Mouse (Mus musculus) E14TG2a.4 (cell line): Measurements from ENCODE around the gene Rnasek.

ENCODE experiments used
- H3K27me3 ChIP-seq: 2 replicates; pipeline ENCODE4 v1.6.1; 2014; ENCODE audit warnings: low read length, control low read depth; ENCODE audit not compliant: insufficient read depth
- H3K36me3 ChIP-seq: 2 replicates; pipeline ENCODE4 v1.6.1; 2014; ENCODE audit warnings: low read length, control low read depth; ENCODE audit not compliant: insufficient read depth
- H3K4me1 ChIP-seq: replicated peaks from 2 replicates; pipeline ENCODE4 v1.6.1; 2014; ENCODE audit warnings: low read depth, low read length, control low read depth
- H3K4me3 ChIP-seq: replicated peaks from 2 replicates; pipeline ENCODE4 v1.5.1; 2014; ENCODE audit warnings: mild to moderate bottlenecking, low read length
- H3K9me3 ChIP-seq: 2 replicates; pipeline ENCODE4 v1.6.1; 2014; ENCODE audit warnings: low read length, control low read depth
- CTCF ChIP-seq: conservative IDR thresholded peaks from 2 replicates; pipeline ENCODE4 v1.5.1; 2014; ENCODE audit warnings: low read length
- NANOG ChIP-seq: IDR thresholded peaks from 2 replicates; pipeline ENCODE4 v1.6.1; 2014; ENCODE audit warnings: borderline replicate concordance, low read length, mixed read lengths
- POU5F1 ChIP-seq: IDR thresholded peaks from 2 replicates; pipeline ENCODE4 v1.6.1; 2014; ENCODE audit warnings: low read length, borderline replicate concordance

Gene Rnasek

GRCm38 (mm10) chr11:70232546-70232945, 7.1 kb downstream of the Rnasek start:
- Histone ChIP-seq H3K36me3 (peaks cover 27% of the 10 kb centered on the region), H3K4me1 (peaks cover 95% of the 10 kb centered on the region), H3K27me3 (peaks cover 28% of the 10 kb centered on the region), H3K4me3 (peak overlapping the region; percentile 73), H3K9me3 (no peaks in the 10 kb centered on the region)
- TF ChIP-seq CTCF (no peak), NANOG (no peak), POU5F1 (no peak)

- Histone ChIP-seq H3K9me3 (no peaks in the 10 kb centered on the region), H3K4me3 (peak overlapping the region; percentile 79), H3K27me3 (peaks cover 50% of the 10 kb centered on the region), H3K4me1 (peaks cover 98% of the 10 kb centered on the region), H3K36me3 (peaks cover 12% of the 10 kb centered on the region)
- TF ChIP-seq POU5F1 (no peak), CTCF (peak; percentile 83), NANOG (no peak)
Observed at GRCm38 (mm10) chr11:70230239-70230727, 9.4 kb downstream of the Rnasek start.

- no peaks in the 10 kb centered on the region for H3K9me3 ChIP-seq
- H3K36me3 ChIP-seq, result peaks cover 12% of the 10 kb centered on the region
- peaks cover 59% of the 10 kb centered on the region for H3K27me3 ChIP-seq
- no peak for TF ChIP-seq NANOG
- TF ChIP-seq POU5F1, result no peak
- no peak for TF ChIP-seq CTCF
- peak within 1 kb of the TSS; percentile 79 for H3K4me3 ChIP-seq
- peaks cover 92% of the 10 kb centered on the region for H3K4me1 ChIP-seq
Observed at GRCm38 (mm10) chr11:70229260-70230010, 10.2 kb downstream of the Rnasek start, which contains the start of gene Bcl6b. Gene Bcl6b (minus strand): TSS chr11:70229798.

- peaks cover 65% of the 10 kb centered on the region for H3K27me3 ChIP-seq
Observed at GRCm38 (mm10) chr11:70228828-70229227, 10.8 kb downstream of the Rnasek start.

GRCm38 (mm10) chr11:70227661-70228245, 11.9 kb downstream of the Rnasek start:
- Histone ChIP-seq H3K36me3 (peaks cover 22% of the 10 kb centered on the region), H3K4me3 (0 out of 2 replicates have a peak overlapping the region, but pooled peaks have one; percentile 79), H3K4me1 (peaks cover 88% of the 10 kb centered on the region), H3K9me3 (no peaks in the 10 kb centered on the region), H3K27me3 (peaks cover 70% of the 10 kb centered on the region)
- TF ChIP-seq POU5F1 (no peak), CTCF (no peak), NANOG (no peak)

More at GRCm38 (mm10) chr11:70228828-70229227, 10.8 kb downstream of the Rnasek start:
- Histone ChIP-seq H3K9me3 (no peaks in the 10 kb centered on the region), H3K36me3 (peaks cover 15% of the 10 kb centered on the region), H3K4me1 (peaks cover 90% of the 10 kb centered on the region), H3K4me3 (peak overlapping the region; percentile 79)
- TF ChIP-seq CTCF (no peak), POU5F1 (no peak), NANOG (no peak)

GRCm38 (mm10) chr11:70227126-70227525, 12.5 kb downstream of the Rnasek start:
- no peaks in the 10 kb centered on the region for H3K9me3 ChIP-seq
- H3K4me1 ChIP-seq, result peaks cover 88% of the 10 kb centered on the region
- H3K27me3 ChIP-seq, result peaks cover 73% of the 10 kb centered on the region
- H3K36me3 ChIP-seq, result peaks cover 25% of the 10 kb centered on the region
- TF ChIP-seq POU5F1 (no peak), NANOG (no peak), CTCF (no peak)
- peak overlapping the region; percentile 66 for H3K4me3 ChIP-seq

GRCm38 (mm10) chr11:70226602-70226890, 13.1 kb downstream of the Rnasek start:
- Histone ChIP-seq H3K4me1 (peaks cover 88% of the 10 kb centered on the region), H3K27me3 (peaks cover 73% of the 10 kb centered on the region), H3K36me3 (peaks cover 25% of the 10 kb centered on the region), H3K9me3 (no peaks in the 10 kb centered on the region), H3K4me3 (peak overlapping the region; percentile 66)
- TF ChIP-seq NANOG (no peak), CTCF (no peak), POU5F1 (no peak)

- peaks cover 73% of the 10 kb centered on the region for H3K27me3 ChIP-seq
- H3K4me1 ChIP-seq, result peaks cover 88% of the 10 kb centered on the region
- H3K4me3 ChIP-seq, result peak overlapping the region; percentile 66
- no peak for TF ChIP-seq NANOG
- no peak for TF ChIP-seq CTCF
- no peak for TF ChIP-seq POU5F1
- no peaks in the 10 kb centered on the region for H3K9me3 ChIP-seq
- H3K36me3 ChIP-seq, result peaks cover 25% of the 10 kb centered on the region
Observed at GRCm38 (mm10) chr11:70225798-70226601, 13.6 kb downstream of the Rnasek start.
